Mouse (Mus musculus): ENCODE data around the gene Pgpep1l. TPM values are rescaled to one million over a fixed set of nuclear protein-coding genes. Genes with fewer than 3 reads are reported as not detected.
A peak's percentile ranks its signal among the peaks of the same experiment; 100 is the strongest.
"Not testable (repeated sequence)": the region's sequence is repeated elsewhere in the genome, so short reads cannot be mapped to it uniquely, and the experiment has no call there.

Gene Pgpep1l
- polyA plus RNA-seq, 1 experiment from 2014 or later: 0.42 TPM

GRCm38 (mm10) chr7:68288000-68288399 lies 24.0 kb upstream of the Pgpep1l start:
- H3K9ac ChIP-seq (ENCODE audit: low read length); ATAC-seq (ENCODE audit: insufficient number of reproducible peaks, insufficient read depth, low FRiP score, low read depth); H3K4me3 ChIP-seq (ENCODE audit: control insufficient read depth in 1 of 2, insufficient read depth in 1 of 2, low read depth in 1 of 2, low read length in 2 of 2); H3K4me1 ChIP-seq (ENCODE audit: control insufficient read depth in 2 of 2, insufficient read depth in 2 of 2, low read length in 2 of 2); H3K27me3 ChIP-seq (ENCODE audit: control insufficient read depth, insufficient read depth, low read length); H3K4me2 ChIP-seq (ENCODE audit: low read length); H3K36me3 ChIP-seq (ENCODE audit: control insufficient read depth, insufficient read depth, low read length); H3K9me3 ChIP-seq (ENCODE audit: control insufficient read depth, low read length); H3K27ac ChIP-seq (replicated peaks in 1 of 2; ENCODE audit: control insufficient read depth in 1 of 2, insufficient read depth in 1 of 2, low read depth in 2 of 2, low read length in 2 of 2): not testable (repeated sequence)
- WGBS: 91% methylated on average over 4 of the region's 4 CpGs

GRCm38 (mm10) chr7:68287582-68287981 lies 23.5 kb upstream of the Pgpep1l start:
- H3K4me1 ChIP-seq (ENCODE audit: control insufficient read depth in 2 of 2, insufficient read depth in 2 of 2, low read length in 2 of 2): peaks cover 0 to 6% of the 10 kb centered on the region in 2 experiments; a peak in 1 of 4 replicates
- no peak overlapping the region for H3K9ac ChIP-seq (ENCODE audit: low read length)
- ATAC-seq (ENCODE audit: insufficient number of reproducible peaks, insufficient read depth, low FRiP score, low read depth): no peak
- H3K4me2 ChIP-seq (ENCODE audit: low read length): no peak overlapping the region
- no peak overlapping the region for H3K4me3 ChIP-seq (ENCODE audit: control insufficient read depth in 1 of 2, insufficient read depth in 1 of 2, low read depth in 1 of 2, low read length in 2 of 2)
- no peaks in the 10 kb centered on the region for H3K36me3 ChIP-seq (ENCODE audit: control insufficient read depth, insufficient read depth, low read length)
- WGBS: 77% methylated on average over 2 of the region's 2 CpGs
- no peaks in the 10 kb centered on the region for H3K27me3 ChIP-seq (ENCODE audit: control insufficient read depth, insufficient read depth, low read length)
- H3K9me3 ChIP-seq (ENCODE audit: control insufficient read depth, low read length): no peaks in the 10 kb centered on the region
- H3K27ac ChIP-seq (replicated peaks in 1 of 2; ENCODE audit: control insufficient read depth in 1 of 2, insufficient read depth in 1 of 2, low read depth in 2 of 2, low read length in 2 of 2): no peak overlapping the region

DNA sequence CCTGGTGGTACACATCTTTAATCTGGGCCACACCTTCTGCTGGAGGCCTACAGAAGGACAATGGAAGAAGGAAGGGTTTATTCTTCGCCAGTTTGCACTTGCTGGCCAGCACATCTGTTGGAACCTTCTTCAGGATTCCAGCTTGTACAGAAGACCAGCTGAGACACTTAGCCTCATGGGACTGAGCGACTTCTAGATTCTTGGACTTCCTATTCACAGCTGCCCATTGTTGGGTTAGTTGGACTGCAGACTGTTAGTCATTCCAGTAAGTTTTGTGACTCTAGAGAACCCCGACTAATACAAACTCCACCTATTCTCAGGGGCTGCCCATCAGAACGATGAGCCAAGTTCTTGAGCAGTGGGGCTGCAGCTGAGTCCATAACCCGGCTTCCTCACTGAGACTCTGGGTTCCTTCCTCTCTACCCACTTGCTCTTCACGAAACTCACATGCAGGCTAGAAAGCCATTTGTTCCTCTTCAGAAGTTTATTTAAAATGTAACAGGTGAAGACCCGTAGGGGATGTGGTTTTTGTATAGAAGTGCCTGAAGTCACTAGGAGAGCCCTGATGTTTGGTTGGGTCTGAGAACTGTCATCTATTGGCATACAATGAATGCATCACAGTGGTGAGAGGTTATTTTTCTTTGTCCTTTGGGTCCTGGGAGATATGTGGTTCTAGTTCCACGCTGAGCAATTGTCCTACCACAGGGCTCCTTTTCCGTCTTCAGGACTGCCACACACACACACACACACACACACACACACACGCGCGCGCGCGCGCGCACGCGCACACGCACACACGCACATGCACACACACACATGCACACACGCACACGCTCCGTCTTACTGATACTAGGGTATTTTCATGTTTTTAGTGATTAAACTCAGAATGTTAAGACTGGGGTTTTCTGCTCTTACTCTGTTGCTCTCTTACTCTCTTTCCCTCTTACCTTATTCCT lies 22.8 kb upstream of the Pgpep1l start:
- WGBS: 91% methylated on average over 24 of the region's 24 CpGs
- H3K27ac ChIP-seq (replicated peaks in 1 of 2; ENCODE audit: control insufficient read depth in 1 of 2, insufficient read depth in 1 of 2, low read depth in 2 of 2, low read length in 2 of 2): peak overlapping the region in 1 of 2 experiments; percentile 37; a peak in 1 of 4 replicates
- ATAC-seq (ENCODE audit: insufficient number of reproducible peaks, insufficient read depth, low FRiP score, low read depth): no peak
- no peak overlapping the region for H3K4me3 ChIP-seq (ENCODE audit: control insufficient read depth in 1 of 2, insufficient read depth in 1 of 2, low read depth in 1 of 2, low read length in 2 of 2)
- no peak overlapping the region for H3K4me2 ChIP-seq (ENCODE audit: low read length)
- H3K4me1 ChIP-seq (ENCODE audit: control insufficient read depth in 2 of 2, insufficient read depth in 2 of 2, low read length in 2 of 2): peaks cover 0 to 6% of the 10 kb centered on the region in 2 experiments; a peak in 1 of 4 replicates
- H3K36me3 ChIP-seq (ENCODE audit: control insufficient read depth, insufficient read depth, low read length): no peaks in the 10 kb centered on the region
- no peaks in the 10 kb centered on the region for H3K27me3 ChIP-seq (ENCODE audit: control insufficient read depth, insufficient read depth, low read length)
- no peak overlapping the region for H3K9ac ChIP-seq (ENCODE audit: low read length)
- H3K9me3 ChIP-seq (ENCODE audit: control insufficient read depth, low read length): no peaks in the 10 kb centered on the region

DNA sequence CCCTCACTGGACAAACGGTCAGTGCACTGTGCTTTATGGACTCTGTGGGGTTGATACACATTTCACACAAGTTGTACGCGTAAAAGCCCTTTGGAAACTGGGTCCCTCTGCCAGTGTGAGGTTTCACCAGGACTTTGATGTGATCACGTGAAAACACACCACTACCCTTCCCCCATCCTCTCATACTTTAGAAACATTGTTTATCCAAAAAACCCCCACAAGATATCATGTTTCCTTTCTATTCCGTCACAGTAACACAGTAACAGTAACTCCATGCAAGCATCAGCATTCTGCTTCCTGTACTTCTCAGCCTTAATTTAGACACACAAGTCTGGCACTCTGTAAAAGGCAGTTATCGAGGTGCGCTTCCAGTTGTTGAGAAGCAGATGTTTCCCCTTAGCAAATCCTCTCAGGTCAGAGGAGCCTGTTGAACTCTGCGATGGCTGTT lies 21.8 kb upstream of the Pgpep1l start:
- no peak overlapping the region for H3K4me3 ChIP-seq (ENCODE audit: control insufficient read depth in 1 of 2, insufficient read depth in 1 of 2, low read depth in 1 of 2, low read length in 2 of 2)
- H3K4me1 ChIP-seq (ENCODE audit: control insufficient read depth in 2 of 2, insufficient read depth in 2 of 2, low read length in 2 of 2): peaks cover 0 to 6% of the 10 kb centered on the region in 2 experiments; a peak in 1 of 4 replicates
- 51% methylated on average over 8 of the region's 8 CpGs for WGBS
- no peak overlapping the region for H3K9ac ChIP-seq (ENCODE audit: low read length)
- no peaks in the 10 kb centered on the region for H3K9me3 ChIP-seq (ENCODE audit: control insufficient read depth, low read length)
- no peak overlapping the region for H3K4me2 ChIP-seq (ENCODE audit: low read length)
- no peaks in the 10 kb centered on the region for H3K27me3 ChIP-seq (ENCODE audit: control insufficient read depth, insufficient read depth, low read length)
- peak overlapping the region in 1 of 2 experiments; percentile 37; a peak in 1 of 4 replicates for H3K27ac ChIP-seq (replicated peaks in 1 of 2; ENCODE audit: control insufficient read depth in 1 of 2, insufficient read depth in 1 of 2, low read depth in 2 of 2, low read length in 2 of 2)
- H3K36me3 ChIP-seq (ENCODE audit: control insufficient read depth, insufficient read depth, low read length): no peaks in the 10 kb centered on the region
- no peak for ATAC-seq (ENCODE audit: insufficient number of reproducible peaks, insufficient read depth, low FRiP score, low read depth)

DNA sequence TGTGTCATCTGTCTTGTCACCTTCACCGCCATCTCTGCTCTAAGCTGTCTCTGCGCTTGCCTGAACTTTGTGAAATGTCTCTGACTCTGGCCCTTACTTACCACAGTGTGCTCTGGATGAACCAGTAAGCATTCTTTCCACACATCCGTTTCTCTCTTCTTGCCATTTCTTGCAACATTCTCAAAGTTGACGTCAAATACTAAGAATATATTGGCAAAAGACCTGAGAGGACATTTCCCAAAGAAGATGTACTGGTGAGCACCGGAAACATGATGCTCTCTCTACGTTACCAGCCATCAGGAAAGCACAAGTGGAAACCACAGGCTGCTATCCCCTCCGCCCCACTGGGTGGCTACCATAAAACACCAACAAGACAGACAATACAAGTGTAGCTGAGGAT lies 19.7 kb upstream of the Pgpep1l start:
- H3K4me3 ChIP-seq (ENCODE audit: control insufficient read depth in 1 of 2, insufficient read depth in 1 of 2, low read depth in 1 of 2, low read length in 2 of 2): no peak overlapping the region
- no peaks in the 10 kb centered on the region for H3K9me3 ChIP-seq (ENCODE audit: control insufficient read depth, low read length)
- WGBS: 87% methylated on average over 7 of the region's 7 CpGs
- H3K36me3 ChIP-seq (ENCODE audit: control insufficient read depth, insufficient read depth, low read length): no peaks in the 10 kb centered on the region
- H3K27me3 ChIP-seq (ENCODE audit: control insufficient read depth, insufficient read depth, low read length): 0 out of 2 replicates have a peak, but pooled peaks cover under 1% of the 10 kb centered on the region
- peaks cover 4 to 6% of the 10 kb centered on the region in 2 experiments; a peak in 2 of 4 replicates for H3K4me1 ChIP-seq (ENCODE audit: control insufficient read depth in 2 of 2, insufficient read depth in 2 of 2, low read length in 2 of 2)
- ATAC-seq (ENCODE audit: insufficient number of reproducible peaks, insufficient read depth, low FRiP score, low read depth): no peak
- no peak overlapping the region for H3K4me2 ChIP-seq (ENCODE audit: low read length)
- H3K27ac ChIP-seq (replicated peaks in 1 of 2; ENCODE audit: control insufficient read depth in 1 of 2, insufficient read depth in 1 of 2, low read depth in 2 of 2, low read length in 2 of 2): no peak overlapping the region
- H3K9ac ChIP-seq (ENCODE audit: low read length): no peak overlapping the region

- not testable (repeated sequence) for H3K4me1 ChIP-seq (ENCODE audit: control insufficient read depth in 2 of 2, insufficient read depth in 2 of 2, low read length in 2 of 2); ATAC-seq (ENCODE audit: insufficient number of reproducible peaks, insufficient read depth, low FRiP score, low read depth); H3K4me2 ChIP-seq (ENCODE audit: low read length); H3K27ac ChIP-seq (replicated peaks in 1 of 2; ENCODE audit: control insufficient read depth in 1 of 2, insufficient read depth in 1 of 2, low read depth in 2 of 2, low read length in 2 of 2); H3K27me3 ChIP-seq (ENCODE audit: control insufficient read depth, insufficient read depth, low read length); H3K36me3 ChIP-seq (ENCODE audit: control insufficient read depth, insufficient read depth, low read length); H3K4me3 ChIP-seq (ENCODE audit: control insufficient read depth in 1 of 2, insufficient read depth in 1 of 2, low read depth in 1 of 2, low read length in 2 of 2); H3K9me3 ChIP-seq (ENCODE audit: control insufficient read depth, low read length); H3K9ac ChIP-seq (ENCODE audit: low read length)
- 67% methylated on average over 4 of the region's 4 CpGs for WGBS
These were observed 19.1 kb upstream of the Pgpep1l start for GRCm38 (mm10) chr7:68283133-68283520.

DNA sequence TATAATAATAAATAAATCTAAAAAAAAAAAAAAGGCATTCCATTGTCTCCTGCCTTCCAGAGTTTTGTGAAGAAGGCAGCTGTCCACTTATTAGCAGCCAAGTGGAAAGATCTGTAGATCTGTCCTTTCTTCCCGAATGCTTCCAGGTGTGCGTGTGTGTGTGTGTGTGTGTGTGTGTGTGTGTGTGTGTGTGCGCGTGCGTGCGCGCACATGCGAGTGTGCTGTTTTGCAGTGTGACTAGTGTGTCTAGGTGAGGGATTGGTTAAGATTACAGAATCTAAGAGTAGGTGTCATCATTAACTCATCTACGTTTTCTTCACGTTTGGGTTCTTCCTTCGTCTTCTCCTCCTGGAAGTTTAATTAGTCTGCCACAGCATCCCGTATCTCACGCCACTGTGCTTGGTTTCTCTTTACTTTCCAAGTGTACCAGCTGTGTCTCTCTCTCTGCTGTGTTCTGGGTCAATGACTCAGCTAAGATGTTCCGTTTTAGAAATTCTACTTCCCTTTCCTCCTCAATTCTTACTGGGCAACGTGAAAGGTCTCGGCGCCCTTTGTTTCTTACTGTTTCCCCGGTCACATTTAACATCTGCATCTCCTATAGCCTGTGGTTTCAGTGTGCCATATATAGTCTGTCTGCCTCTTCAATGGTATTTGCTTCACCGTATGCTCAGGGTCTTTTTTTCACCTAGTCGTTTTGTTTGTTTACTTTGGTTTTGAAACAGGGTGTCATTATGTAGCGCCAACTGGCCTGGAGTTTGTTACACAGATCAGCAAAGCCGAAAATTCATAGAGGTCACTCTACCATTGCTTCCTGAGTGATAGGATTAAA lies 18.5 kb upstream of the Pgpep1l start:
- ATAC-seq (ENCODE audit: insufficient number of reproducible peaks, insufficient read depth, low FRiP score, low read depth): no peak
- 82% methylated on average over 22 of the region's 22 CpGs for WGBS
- no peak overlapping the region for H3K27ac ChIP-seq (replicated peaks in 1 of 2; ENCODE audit: control insufficient read depth in 1 of 2, insufficient read depth in 1 of 2, low read depth in 2 of 2, low read length in 2 of 2)
- no peaks in the 10 kb centered on the region for H3K36me3 ChIP-seq (ENCODE audit: control insufficient read depth, insufficient read depth, low read length)
- peaks cover 4 to 6% of the 10 kb centered on the region in 2 experiments; a peak in 2 of 4 replicates for H3K4me1 ChIP-seq (ENCODE audit: control insufficient read depth in 2 of 2, insufficient read depth in 2 of 2, low read length in 2 of 2)
- no peak overlapping the region for H3K9ac ChIP-seq (ENCODE audit: low read length)
- no peak overlapping the region for H3K4me3 ChIP-seq (ENCODE audit: control insufficient read depth in 1 of 2, insufficient read depth in 1 of 2, low read depth in 1 of 2, low read length in 2 of 2)
- no peak overlapping the region for H3K4me2 ChIP-seq (ENCODE audit: low read length)
- H3K9me3 ChIP-seq (ENCODE audit: control insufficient read depth, low read length): no peaks in the 10 kb centered on the region
- 0 out of 2 replicates have a peak, but pooled peaks cover 3% of the 10 kb centered on the region for H3K27me3 ChIP-seq (ENCODE audit: control insufficient read depth, insufficient read depth, low read length)
